Mouse (Mus musculus): ENCODE measurements around the gene Psmd3.
"Not testable (repeated sequence)": the region's sequence is repeated elsewhere in the genome, so short reads cannot be mapped to it uniquely, and the experiment has no call there.

The Psmd3 gene

DNA sequence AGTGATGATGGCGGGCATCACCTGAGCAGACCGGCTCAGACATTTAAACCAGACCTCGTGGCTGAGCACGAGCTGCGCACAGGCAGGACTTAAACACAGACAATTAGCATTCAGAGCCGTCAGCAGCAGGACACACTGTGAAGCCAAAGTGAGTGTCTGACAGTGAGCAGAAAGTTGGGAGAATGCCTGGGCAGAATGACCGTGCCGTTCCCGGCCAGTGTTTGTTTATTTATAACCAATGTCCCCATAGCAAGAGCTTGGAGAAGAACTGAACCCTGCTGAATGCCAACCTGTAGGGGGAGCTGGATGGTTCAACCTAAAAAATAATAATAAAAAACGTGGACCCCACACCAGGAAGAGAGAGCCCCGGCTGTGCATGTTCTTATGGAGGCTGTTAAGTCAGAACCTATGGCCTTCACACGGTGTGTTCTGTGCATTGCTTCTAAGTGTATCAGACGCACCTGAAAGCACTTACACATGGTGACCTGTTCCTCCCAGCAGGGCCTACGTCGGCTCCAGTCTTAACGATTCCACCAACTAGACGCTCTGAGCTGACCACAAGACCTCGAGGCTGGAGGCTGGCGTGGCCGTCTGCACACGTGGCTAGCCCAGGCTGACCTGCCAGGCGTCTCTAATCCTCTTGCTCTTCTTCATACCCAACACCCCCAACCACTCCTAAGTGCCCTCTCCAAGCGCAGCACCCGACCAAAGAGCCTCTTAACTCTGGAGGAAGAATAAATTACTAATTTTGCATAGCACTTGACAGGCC is 39.3 kb downstream of the Psmd3 start:
- peak; percentile 79 to 89 for DNase-seq

GRCm38 (mm10) chr11:98723098-98723497 is 40.7 kb downstream of the Psmd3 start:
- DNase-seq = no peak

- DNase-seq = no peak
These were observed 43.7 kb downstream of the Psmd3 start for GRCm38 (mm10) chr11:98725926-98726506.

DNA sequence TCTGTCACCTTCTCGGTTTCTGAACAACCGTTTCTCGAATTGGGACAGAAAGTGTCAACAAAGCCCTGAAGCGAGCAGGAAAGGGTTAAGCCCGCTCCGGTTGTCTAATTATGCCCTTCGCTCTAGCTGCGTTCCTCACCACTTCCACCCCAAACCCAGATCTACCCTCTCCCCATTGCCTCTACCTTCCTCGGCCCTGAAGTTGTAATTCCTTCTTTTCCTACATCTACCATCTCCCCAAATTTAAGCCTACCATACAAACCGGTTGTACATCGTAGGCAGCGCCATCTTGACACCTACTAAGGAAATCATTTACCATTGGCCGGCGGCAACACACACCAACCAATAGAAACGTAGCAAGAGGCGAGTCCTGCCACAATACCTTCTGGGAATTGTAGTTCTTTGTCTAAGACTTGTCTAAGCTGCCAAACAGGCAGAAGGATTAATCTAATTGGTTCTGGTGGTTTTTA is 46.8 kb downstream of the Psmd3 start, which contains the start of gene Med24:
Med24 (minus strand) TSS at position 317 of the 470 bp plus-strand sequence.
- DNase-seq = peak; percentile 92 to 93

DNA sequence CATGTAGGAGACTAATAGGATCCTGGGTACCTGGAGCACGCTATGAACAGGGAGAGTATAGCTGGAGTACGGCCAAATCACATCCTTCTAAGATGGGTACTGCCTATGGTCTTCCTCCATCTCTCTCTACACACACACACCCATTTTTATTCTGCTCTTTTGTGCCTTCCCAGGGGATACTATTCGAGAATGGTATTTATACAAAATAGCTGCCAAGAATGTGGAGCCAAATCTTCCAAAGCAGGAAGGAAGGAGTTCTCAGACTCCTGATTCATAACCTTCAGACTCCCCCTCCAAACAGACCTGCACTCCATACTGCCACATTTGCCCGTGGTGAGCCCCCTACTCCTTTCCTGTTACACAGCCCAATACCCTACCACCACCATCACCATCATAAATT is 48.4 kb downstream of the Psmd3 start:
- no peak for DNase-seq

DNA sequence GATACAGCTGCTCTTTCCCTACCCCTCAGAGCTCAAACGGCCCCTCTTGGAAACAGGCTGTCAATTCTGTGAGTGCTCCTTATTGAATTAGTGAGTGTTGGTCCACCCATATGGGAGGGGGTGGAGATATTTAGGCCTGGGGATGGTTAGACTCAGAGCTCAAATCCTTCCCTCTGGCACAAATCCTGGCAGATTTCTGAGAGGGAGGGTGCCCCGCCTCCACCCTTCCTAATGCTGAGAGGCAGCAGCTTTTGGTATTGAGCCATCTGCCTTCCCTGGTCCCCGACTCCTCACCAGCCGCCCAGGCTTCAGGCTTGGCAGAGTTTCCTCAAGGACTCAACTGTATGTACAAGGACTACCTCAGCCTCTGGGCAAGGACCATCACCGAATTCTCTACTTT is 48.8 kb downstream of the Psmd3 start:
- DNase-seq = no peak

GRCm38 (mm10) chr11:98734020-98734419 is 51.7 kb downstream of the Psmd3 start:
- DNase-seq = no peak

DNA sequence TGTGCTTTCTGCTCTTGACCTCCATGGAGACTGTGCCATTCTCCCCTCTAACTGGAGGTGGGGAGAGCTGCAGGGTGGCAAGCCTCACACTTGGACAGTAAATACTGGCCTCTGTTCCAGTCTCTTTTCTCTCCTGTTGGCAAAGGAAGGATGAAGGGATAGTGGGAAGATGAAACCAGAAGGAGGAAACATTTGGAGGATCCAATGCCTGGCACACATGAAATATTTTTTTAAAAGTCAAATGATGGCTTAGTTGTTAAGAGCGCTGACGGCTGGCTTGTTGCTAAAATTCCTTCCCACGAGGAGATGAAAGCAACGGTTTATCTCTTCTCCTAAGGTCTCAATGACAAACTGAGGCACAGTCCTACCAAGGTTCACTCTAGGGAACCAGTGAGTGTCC is 52.8 kb downstream of the Psmd3 start:
- DNase-seq = no peak

DNA sequence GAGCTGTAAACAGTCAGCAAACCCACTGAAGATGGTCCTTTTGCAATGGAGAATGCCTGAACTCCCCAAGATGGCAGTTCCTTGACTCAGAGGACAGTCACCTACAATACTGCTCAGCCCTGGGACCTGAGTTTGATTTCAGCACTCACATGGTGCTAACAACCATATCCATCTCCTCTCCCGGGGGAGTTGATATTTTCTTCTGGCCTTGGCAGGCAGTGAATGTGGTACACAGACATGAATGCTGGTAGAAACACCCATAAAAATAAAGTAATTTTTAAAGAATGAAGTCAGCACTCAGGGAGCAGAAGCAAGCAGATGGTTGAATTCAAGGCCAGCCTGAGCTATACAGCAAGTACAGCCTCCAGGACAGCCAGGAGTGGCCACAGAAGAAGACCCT is 53.8 kb downstream of the Psmd3 start:
- no peak for DNase-seq

- DNase-seq = not testable (repeated sequence)
These were observed 54.9 kb downstream of the Psmd3 start for GRCm38 (mm10) chr11:98737220-98737619.

DNA sequence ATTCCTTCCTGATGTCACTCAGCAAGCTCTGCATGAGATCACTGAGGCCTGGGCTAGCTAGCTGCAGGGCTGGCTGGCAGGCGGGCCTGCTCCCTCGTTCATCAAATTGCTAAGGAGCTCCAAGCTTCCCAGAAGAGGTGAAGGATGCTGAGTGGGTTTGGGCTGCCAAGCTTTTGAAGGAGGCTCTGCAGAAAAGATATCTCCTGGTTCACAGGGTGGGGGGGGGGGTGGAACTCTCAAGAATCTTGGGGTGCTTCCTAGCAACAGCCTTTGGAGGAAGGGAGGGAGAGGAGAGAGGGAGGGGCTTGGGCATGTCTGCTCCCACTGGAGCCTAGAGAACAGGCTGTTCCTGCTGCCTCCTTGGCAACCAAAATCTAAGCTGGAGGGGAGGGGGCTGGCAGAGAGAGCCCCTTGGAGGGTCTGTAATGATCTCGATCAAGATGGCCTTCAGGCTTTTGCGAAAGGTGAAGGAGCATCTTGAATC is 56.1 kb downstream of the Psmd3 start:
- DNase-seq = no peak

DNA sequence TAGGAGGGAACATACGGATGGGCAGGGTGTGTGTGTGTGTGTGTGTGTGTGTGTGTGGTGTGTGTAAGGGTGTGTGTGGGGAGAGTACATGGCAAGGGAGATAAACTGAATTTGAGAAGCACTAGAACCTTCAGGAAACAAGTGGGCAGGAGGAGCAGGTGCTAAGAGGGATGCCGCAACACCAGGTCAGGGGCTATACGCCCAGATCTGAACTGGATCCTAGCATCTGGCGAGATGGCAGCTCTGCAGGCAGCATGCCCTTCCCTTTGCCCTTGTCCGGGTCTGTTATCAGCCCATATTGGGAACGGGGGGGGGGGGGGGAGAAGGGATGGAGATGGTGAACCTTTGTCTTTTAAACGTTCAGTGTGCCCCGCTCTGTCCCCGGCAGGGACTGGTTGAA is 56.6 kb downstream of the Psmd3 start:
- no peak for DNase-seq

GRCm38 (mm10) chr11:98740026-98740392 is 57.7 kb downstream of the Psmd3 start:
- DNase-seq = no peak

DNA sequence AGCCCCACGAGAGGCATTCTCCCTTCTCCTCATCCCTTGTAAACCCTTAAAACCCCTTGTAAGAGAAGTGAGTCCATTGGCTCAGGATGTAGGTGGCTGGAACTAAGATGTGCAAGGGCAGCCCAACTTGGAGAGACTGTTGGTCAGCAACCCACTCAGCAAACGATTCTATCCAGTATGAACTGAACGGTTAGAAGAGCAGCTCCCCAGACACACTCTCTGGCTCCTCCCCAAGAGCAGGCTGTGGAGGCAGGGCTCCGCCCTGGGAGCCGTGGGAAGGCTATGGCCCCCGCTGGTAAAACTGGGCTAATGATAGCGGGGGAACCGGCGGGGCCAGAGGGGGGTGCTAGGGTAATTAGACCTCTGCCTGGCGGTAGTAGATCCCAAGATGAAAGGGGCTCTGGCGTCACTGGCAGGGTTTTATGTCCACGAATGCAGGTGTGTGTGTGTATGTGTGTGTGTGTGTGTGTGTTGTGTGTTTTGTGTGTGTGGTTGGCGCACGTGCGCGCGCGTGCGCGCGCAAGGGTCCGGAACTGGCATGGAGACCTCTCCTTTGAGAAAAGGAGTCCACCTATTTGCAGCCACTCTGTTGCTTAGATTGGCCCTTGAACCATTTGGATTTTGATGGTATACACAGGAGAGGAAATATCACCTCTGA is 58.2 kb downstream of the Psmd3 start, which contains the start of gene Thra:
Thra (plus strand) TSS at position 246 of the 658 bp plus-strand sequence.
- peak; percentile 67 to 78 for DNase-seq

- no peak for DNase-seq
These were observed 58.8 kb downstream of the Psmd3 start for GRCm38 (mm10) chr11:98741051-98741620.

GRCm38 (mm10) chr11:98741622-98742396 is 59.5 kb downstream of the Psmd3 start:
- peak; percentile 79 to 82 for DNase-seq

GRCm38 (mm10) chr11:98742397-98743291 is 60.3 kb downstream of the Psmd3 start:
- DNase-seq = peak in 1 of 2 experiments; percentile 17

GRCm38 (mm10) chr11:98743655-98744345 is 61.4 kb downstream of the Psmd3 start:
- DNase-seq = peak in 1 of 2 experiments; percentile 56

DNA sequence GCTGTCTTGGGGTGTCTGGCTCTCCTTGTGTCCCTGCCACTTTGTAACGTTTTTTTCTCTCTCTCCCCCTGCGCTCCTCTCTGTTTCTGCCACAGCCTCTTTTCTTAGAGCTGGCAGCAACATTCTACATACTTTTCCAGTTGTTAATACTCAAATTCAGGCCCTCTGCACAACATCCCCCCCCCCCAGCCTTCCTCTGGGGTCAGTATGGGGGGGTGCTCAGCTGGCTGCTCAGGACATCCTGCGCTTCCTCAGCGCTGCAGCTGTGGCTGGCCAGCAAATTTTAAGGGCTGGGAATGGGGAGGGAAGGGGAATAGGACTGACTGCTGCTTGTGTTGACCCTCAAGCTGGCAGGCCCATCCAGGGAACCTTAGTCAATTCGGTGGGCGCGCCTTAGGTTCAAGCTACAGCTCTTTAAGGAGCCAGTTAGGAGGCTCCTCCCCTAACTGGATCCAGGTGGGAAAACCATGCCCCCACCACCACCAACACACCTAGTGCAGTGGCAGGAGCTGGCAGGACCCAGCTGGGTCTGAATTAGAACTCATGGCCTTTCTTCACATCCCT is 62.2 kb downstream of the Psmd3 start:
- DNase-seq = no peak

Measured in lung, adult 18-20 months (tissue).